Mouse (Mus musculus): ENCODE measurements at regions not wholly inside any gene's neighbourhood (a gene's known extent, or its start where the extent isn't known, plus 50 kb on each side); places are given as distances from the start of the nearest gene placed in this dataset.
"Not testable (repeated sequence)": the region's sequence is repeated elsewhere in the genome, so short reads cannot be mapped to it uniquely, and the experiment has no call there.

- H3K4me3 ChIP-seq; H3K27ac ChIP-seq; intact Hi-C loops (cut with DNase I); DNase-seq: not testable (repeated sequence)
Measured at GRCm38 (mm10) chr13:11030874-11031273, 670.2 kb upstream of the Chrm3 start.

GRCm38 (mm10) chr13:11030381-11030780 is 669.7 kb upstream of the Chrm3 start:
- intact Hi-C loops (cut with DNase I) = no loop called here
- no peak for TF ChIP-seq CTCF (IDR thresholded peaks at IDR 0.05)
- Histone ChIP-seq H3K27ac (no peak overlapping the region), H3K4me3 (no peak overlapping the region)
- no peak for DNase-seq

GRCm38 (mm10) chr13:11025918-11026317 is 665.3 kb upstream of the Chrm3 start:
- intact Hi-C loops (cut with DNase I) = no loop called here
- no peak for TF ChIP-seq CTCF (IDR thresholded peaks at IDR 0.05)
- no peak for DNase-seq
- Histone ChIP-seq H3K27ac (no peak overlapping the region), H3K4me3 (no peak overlapping the region)

GRCm38 (mm10) chr13:11024441-11024840 is 663.8 kb upstream of the Chrm3 start:
- no peak for TF ChIP-seq CTCF (IDR thresholded peaks at IDR 0.05)
- no peak for DNase-seq
- intact Hi-C loops (cut with DNase I) = no loop called here
- H3K4me3 ChIP-seq = no peak overlapping the region
- H3K27ac ChIP-seq = no peak overlapping the region

GRCm38 (mm10) chr13:11017584-11017983 is 656.9 kb upstream of the Chrm3 start:
- intact Hi-C loops (cut with DNase I) = no loop called here
- TF ChIP-seq CTCF (IDR thresholded peaks at IDR 0.05) = no peak
- Histone ChIP-seq H3K27ac (no peak overlapping the region), H3K4me3 (no peak overlapping the region)
- no peak for DNase-seq

GRCm38 (mm10) chr13:11005374-11005773 is 644.7 kb upstream of the Chrm3 start:
- intact Hi-C loops (cut with DNase I) = no loop called here
- H3K4me3 ChIP-seq = no peak overlapping the region
- H3K27ac ChIP-seq = no peak overlapping the region
- no peak for DNase-seq
- TF ChIP-seq CTCF (IDR thresholded peaks at IDR 0.05) = no peak

GRCm38 (mm10) chr13:10991151-10991550 is 630.5 kb upstream of the Chrm3 start:
- intact Hi-C loops (cut with DNase I) = no loop called here
- TF ChIP-seq CTCF (IDR thresholded peaks at IDR 0.05) = no peak
- Histone ChIP-seq H3K27ac (no peak overlapping the region), H3K4me3 (no peak overlapping the region)
- DNase-seq = no peak

GRCm38 (mm10) chr13:10990503-10991025 is 629.9 kb upstream of the Chrm3 start:
- intact Hi-C loops (cut with DNase I) = no loop called here
- H3K4me3 ChIP-seq = no peak overlapping the region
- TF ChIP-seq CTCF (IDR thresholded peaks at IDR 0.05) = no peak
- no peak for DNase-seq
- H3K27ac ChIP-seq = no peak overlapping the region

- H3K4me3 ChIP-seq = no peak overlapping the region
- intact Hi-C loops (cut with DNase I) = no loop called here
- DNase-seq = no peak
- no peak for TF ChIP-seq CTCF (IDR thresholded peaks at IDR 0.05)
- H3K27ac ChIP-seq = no peak overlapping the region
Measured at GRCm38 (mm10) chr13:10989095-10989814, 628.6 kb upstream of the Chrm3 start.

GRCm38 (mm10) chr13:10983736-10984135 is 623.1 kb upstream of the Chrm3 start:
- Histone ChIP-seq H3K4me3 (no peak overlapping the region), H3K27ac (no peak overlapping the region)
- no peak for TF ChIP-seq CTCF (IDR thresholded peaks at IDR 0.05)
- intact Hi-C loops (cut with DNase I) = no loop called here
- no peak for DNase-seq

GRCm38 (mm10) chr13:10982543-10982942 is 621.9 kb upstream of the Chrm3 start:
- intact Hi-C loops (cut with DNase I) = no loop called here
- Histone ChIP-seq H3K4me3 (no peak overlapping the region), H3K27ac (no peak overlapping the region)
- DNase-seq = no peak
- TF ChIP-seq CTCF (IDR thresholded peaks at IDR 0.05) = no peak

- intact Hi-C loops (cut with DNase I) = no loop called here
- no peak for DNase-seq
- Histone ChIP-seq H3K27ac (no peak overlapping the region), H3K4me3 (no peak overlapping the region)
- no peak for TF ChIP-seq CTCF (IDR thresholded peaks at IDR 0.05)
Measured at GRCm38 (mm10) chr13:10971932-10972331, 611.3 kb upstream of the Chrm3 start.

GRCm38 (mm10) chr13:10970721-10971120 is 610.1 kb upstream of the Chrm3 start:
- intact Hi-C loops (cut with DNase I) = no loop called here
- no peak for TF ChIP-seq CTCF (IDR thresholded peaks at IDR 0.05)
- DNase-seq = no peak
- H3K4me3 ChIP-seq = no peak overlapping the region
- H3K27ac ChIP-seq = no peak overlapping the region

- Histone ChIP-seq H3K4me3 (no peak overlapping the region), H3K27ac (no peak overlapping the region)
- DNase-seq = no peak
- intact Hi-C loops (cut with DNase I) = no loop called here
- no peak for TF ChIP-seq CTCF (IDR thresholded peaks at IDR 0.05)
Measured at GRCm38 (mm10) chr13:10952923-10953322, 592.3 kb upstream of the Chrm3 start.

GRCm38 (mm10) chr13:10950658-10951057 is 590.0 kb upstream of the Chrm3 start:
- DNase-seq; H3K27ac ChIP-seq; H3K4me3 ChIP-seq; intact Hi-C loops (cut with DNase I): not testable (repeated sequence)

Data from gastrocnemius, adult 2 months (tissue).